Mouse (Mus musculus): ENCODE measurements around the gene Ppp2r5b. TPM values are rescaled to one million over a fixed set of nuclear protein-coding genes. Genes with fewer than 3 reads are reported as not detected.
A peak's percentile ranks its signal among the peaks of the same experiment; 100 is the strongest.

Ppp2r5b gene
- polyA plus RNA-seq, 1 experiment, result 154 TPM

GRCm38 (mm10) chr19:6270661-6271060 lies 35.0 kb upstream of the Ppp2r5b start:
- H3K4me3 ChIP-seq (ENCODE audit: insufficient read depth, low read length), result no peak overlapping the region
- no peaks in the 10 kb centered on the region for H3K4me1 ChIP-seq (ENCODE audit: control insufficient read depth, insufficient read depth, low read length)
- H3K27ac ChIP-seq (ENCODE audit: insufficient read depth, low read length), result no peak overlapping the region
- TF ChIP-seq CTCF (IDR thresholded peaks at IDR 0.05; ENCODE audit: extremely low read depth, insufficient read depth, low read length), result no peak
- TF ChIP-seq POLR2A (IDR thresholded peaks at IDR 0.05; ENCODE audit: extremely low read depth, insufficient read depth, low read length), result no peak

- TF ChIP-seq POLR2A (IDR thresholded peaks at IDR 0.05; ENCODE audit: extremely low read depth, insufficient read depth, low read length) (no peak), CTCF (IDR thresholded peaks at IDR 0.05; ENCODE audit: extremely low read depth, insufficient read depth, low read length) (no peak)
- no peak overlapping the region for H3K4me3 ChIP-seq (ENCODE audit: insufficient read depth, low read length)
- H3K4me1 ChIP-seq (ENCODE audit: control insufficient read depth, insufficient read depth, low read length), result no peaks in the 10 kb centered on the region
- no peak overlapping the region for H3K27ac ChIP-seq (ENCODE audit: insufficient read depth, low read length)
Observed at GRCm38 (mm10) chr19:6269798-6270475, 34.3 kb upstream of the Ppp2r5b start.

- Histone ChIP-seq H3K4me3 (ENCODE audit: insufficient read depth, low read length) (no peak overlapping the region), H3K4me1 (ENCODE audit: control insufficient read depth, insufficient read depth, low read length) (peaks cover 3% of the 10 kb centered on the region; the same call in 1 of the 2 replicates), H3K27ac (ENCODE audit: insufficient read depth, low read length) (no peak overlapping the region)
- TF ChIP-seq POLR2A (IDR thresholded peaks at IDR 0.05; ENCODE audit: extremely low read depth, insufficient read depth, low read length) (no peak), CTCF (IDR thresholded peaks at IDR 0.05; ENCODE audit: extremely low read depth, insufficient read depth, low read length) (no peak)
Observed at GRCm38 (mm10) chr19:6268670-6269132, 33.0 kb upstream of the Ppp2r5b start.

- peaks cover 3% of the 10 kb centered on the region; the same call in 1 of the 2 replicates for H3K4me1 ChIP-seq (ENCODE audit: control insufficient read depth, insufficient read depth, low read length)
- no peak overlapping the region for H3K27ac ChIP-seq (ENCODE audit: insufficient read depth, low read length)
- no peak overlapping the region for H3K4me3 ChIP-seq (ENCODE audit: insufficient read depth, low read length)
- no peak for TF ChIP-seq POLR2A (IDR thresholded peaks at IDR 0.05; ENCODE audit: extremely low read depth, insufficient read depth, low read length)
- peak; percentile 82 for TF ChIP-seq CTCF (IDR thresholded peaks at IDR 0.05; ENCODE audit: extremely low read depth, insufficient read depth, low read length)
Observed at GRCm38 (mm10) chr19:6268170-6268528, 32.5 kb upstream of the Ppp2r5b start.

- Histone ChIP-seq H3K4me1 (ENCODE audit: control insufficient read depth, insufficient read depth, low read length) (peaks cover 3% of the 10 kb centered on the region; the same call in 1 of the 2 replicates), H3K4me3 (ENCODE audit: insufficient read depth, low read length) (no peak overlapping the region), H3K27ac (ENCODE audit: insufficient read depth, low read length) (no peak overlapping the region)
- no peak for TF ChIP-seq CTCF (IDR thresholded peaks at IDR 0.05; ENCODE audit: extremely low read depth, insufficient read depth, low read length)
Observed at GRCm38 (mm10) chr19:6267306-6268169, 31.9 kb upstream of the Ppp2r5b start.

- H3K4me1 ChIP-seq (ENCODE audit: control insufficient read depth, insufficient read depth, low read length), result peaks cover 3% of the 10 kb centered on the region; the same call in 1 of the 2 replicates
- no peak overlapping the region for H3K4me3 ChIP-seq (ENCODE audit: insufficient read depth, low read length)
- TF ChIP-seq CTCF (IDR thresholded peaks at IDR 0.05; ENCODE audit: extremely low read depth, insufficient read depth, low read length) (no peak), POLR2A (IDR thresholded peaks at IDR 0.05; ENCODE audit: extremely low read depth, insufficient read depth, low read length) (no peak)
- H3K27ac ChIP-seq (ENCODE audit: insufficient read depth, low read length), result no peak overlapping the region
Observed at GRCm38 (mm10) chr19:6265727-6266182, 30.1 kb upstream of the Ppp2r5b start.

GRCm38 (mm10) chr19:6264945-6265344 lies 29.3 kb upstream of the Ppp2r5b start:
- no peak overlapping the region for H3K27ac ChIP-seq (ENCODE audit: insufficient read depth, low read length)
- H3K4me3 ChIP-seq (ENCODE audit: insufficient read depth, low read length), result no peak overlapping the region
- peaks cover 3% of the 10 kb centered on the region; the same call in 1 of the 2 replicates for H3K4me1 ChIP-seq (ENCODE audit: control insufficient read depth, insufficient read depth, low read length)
- TF ChIP-seq CTCF (IDR thresholded peaks at IDR 0.05; ENCODE audit: extremely low read depth, insufficient read depth, low read length), result no peak

GRCm38 (mm10) chr19:6264200-6264599 lies 28.5 kb upstream of the Ppp2r5b start:
- TF ChIP-seq POLR2A (IDR thresholded peaks at IDR 0.05; ENCODE audit: extremely low read depth, insufficient read depth, low read length), result no peak
- TF ChIP-seq CTCF (IDR thresholded peaks at IDR 0.05; ENCODE audit: extremely low read depth, insufficient read depth, low read length), result no peak
- no peak overlapping the region for H3K27ac ChIP-seq (ENCODE audit: insufficient read depth, low read length)
- H3K4me1 ChIP-seq (ENCODE audit: control insufficient read depth, insufficient read depth, low read length), result peaks cover 3% of the 10 kb centered on the region; the same call in 1 of the 2 replicates
- H3K4me3 ChIP-seq (ENCODE audit: insufficient read depth, low read length), result no peak overlapping the region

GRCm38 (mm10) chr19:6262839-6263433 lies 27.3 kb upstream of the Ppp2r5b start:
- no peak overlapping the region for H3K27ac ChIP-seq (ENCODE audit: insufficient read depth, low read length)
- TF ChIP-seq POLR2A (IDR thresholded peaks at IDR 0.05; ENCODE audit: extremely low read depth, insufficient read depth, low read length) (no peak), CTCF (IDR thresholded peaks at IDR 0.05; ENCODE audit: extremely low read depth, insufficient read depth, low read length) (no peak)
- peaks cover 3% of the 10 kb centered on the region; the same call in 1 of the 2 replicates for H3K4me1 ChIP-seq (ENCODE audit: control insufficient read depth, insufficient read depth, low read length)
- H3K4me3 ChIP-seq (ENCODE audit: insufficient read depth, low read length), result no peak overlapping the region

All from cortical plate, adult 2 months (tissue).